Mouse (Mus musculus) liver, embryonic 15.5 days (tissue): ENCODE data around the gene Cyp2d10. TPM values are rescaled to one million over a fixed set of nuclear protein-coding genes. Genes with fewer than 3 reads are reported as not detected.
A peak's percentile ranks its signal among the peaks of the same experiment; 100 is the strongest.
"Not testable (repeated sequence)": the region's sequence is repeated elsewhere in the genome, so short reads cannot be mapped to it uniquely, and the experiment has no call there.

Experiments used
- ATAC-seq: fragments of 200-750 bp; cut with Nextera tagmentation; 2 replicates; pipeline ENCODE4 v1.8.0; 2017; ENCODE audit warnings: moderate number of reproducible peaks, mild to moderate bottlenecking, moderate library complexity; ENCODE audit not compliant: insufficient read depth
- H3K27ac ChIP-seq: fragments of 300-500 bp; sonication (generic); replicated peaks from 2 replicates; pipeline ENCODE4 v1.5.1; 2015; ENCODE audit warnings: mild to moderate bottlenecking, inconsistent platforms
- H3K27me3 ChIP-seq: fragments of 300-500 bp; sonication (generic); 2 replicates; pipeline ENCODE4 v1.6.1; 2015; ENCODE audit warnings: mild to moderate bottlenecking, inconsistent platforms
- H3K36me3 ChIP-seq: fragments of 300-500 bp; sonication (generic); replicated peaks from 2 replicates; pipeline ENCODE4 v1.6.1; 2015; ENCODE audit warnings: moderate library complexity, mild to moderate bottlenecking, inconsistent platforms
- H3K4me1 ChIP-seq: fragments of 300-500 bp; sonication (generic); replicated peaks from 2 replicates; pipeline ENCODE4 v1.6.1; 2015; ENCODE audit warnings: inconsistent platforms
- H3K4me2 ChIP-seq: fragments of 300-500 bp; sonication (generic); 2 replicates; pipeline ENCODE4 v1.6.1; 2015; ENCODE audit warnings: moderate library complexity, mild to moderate bottlenecking, inconsistent platforms
- H3K4me3 ChIP-seq: fragments of 300-500 bp; sonication (generic); replicated peaks from 2 replicates; pipeline ENCODE4 v1.5.1; 2015; ENCODE audit warnings: mild to moderate bottlenecking, inconsistent platforms
- H3K9ac ChIP-seq: fragments of 300-500 bp; sonication (generic); 2 replicates; pipeline ENCODE4 v1.6.1; 2015; ENCODE audit warnings: moderate library complexity, mild to moderate bottlenecking, inconsistent platforms
- H3K9me3 ChIP-seq: fragments of 300-500 bp; sonication (generic); replicated peaks from 2 replicates; pipeline ENCODE4 v1.6.1; 2016; ENCODE audit warnings: inconsistent platforms
- WGBS: fragments of 180-500 bp; shearing (Covaris S2); methylation state at CpG from one replicate; pipeline ENCODE4 v1.1.7; 2015; ENCODE audit warnings: mixed read lengths; ENCODE audit not compliant: insufficient replicate concordance; 5-methylcytosine and 5-hydroxymethylcytosine counted together
- polyA plus RNA-seq: library from polyadenylated mRNA; unstranded; fragments of >200 nt; fragmentation: Nextera tagmentation; extraction: Ambion mirVana; gene quantifications from 2 replicates; pipeline ENCODE4 v1.2.1, GENCODE M21; 2015

Gene Cyp2d10
- polyA plus RNA-seq, 1 experiment from 2014 or later, result 52.7 TPM

DNA sequence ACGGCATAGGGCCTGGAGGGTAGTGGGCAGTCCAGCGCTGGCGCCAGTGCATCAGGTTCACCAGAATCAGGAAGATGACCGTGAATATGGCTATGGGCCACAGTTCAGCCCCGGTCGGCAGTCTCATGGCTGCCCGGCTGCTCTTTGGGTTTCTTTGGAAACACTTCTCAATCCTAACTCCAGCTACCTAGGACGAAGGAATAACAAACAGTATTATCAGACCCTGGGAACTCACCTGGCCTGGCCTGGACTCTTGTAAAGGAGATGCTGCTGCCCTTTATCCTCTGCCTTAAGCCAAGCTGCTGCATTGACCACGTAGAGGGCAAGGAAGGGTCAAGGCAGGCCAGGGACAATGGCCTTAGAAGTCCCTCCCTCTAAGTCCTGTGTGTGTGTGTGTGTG is 31.1 kb downstream of the Cyp2d10 start:
- WGBS, result 71% methylated on average over 9 of the region's 9 CpGs
- H3K27ac ChIP-seq, result no peak overlapping the region
- H3K9me3 ChIP-seq, result no peaks in the 10 kb centered on the region
- no peak for ATAC-seq
- no peak overlapping the region for H3K4me2 ChIP-seq
- H3K9ac ChIP-seq, result no peak overlapping the region
- peaks cover 16% of the 10 kb centered on the region for H3K4me1 ChIP-seq
- H3K4me3 ChIP-seq, result no peak overlapping the region
- no peaks in the 10 kb centered on the region for H3K36me3 ChIP-seq
- peaks cover 9% of the 10 kb centered on the region for H3K27me3 ChIP-seq

DNA sequence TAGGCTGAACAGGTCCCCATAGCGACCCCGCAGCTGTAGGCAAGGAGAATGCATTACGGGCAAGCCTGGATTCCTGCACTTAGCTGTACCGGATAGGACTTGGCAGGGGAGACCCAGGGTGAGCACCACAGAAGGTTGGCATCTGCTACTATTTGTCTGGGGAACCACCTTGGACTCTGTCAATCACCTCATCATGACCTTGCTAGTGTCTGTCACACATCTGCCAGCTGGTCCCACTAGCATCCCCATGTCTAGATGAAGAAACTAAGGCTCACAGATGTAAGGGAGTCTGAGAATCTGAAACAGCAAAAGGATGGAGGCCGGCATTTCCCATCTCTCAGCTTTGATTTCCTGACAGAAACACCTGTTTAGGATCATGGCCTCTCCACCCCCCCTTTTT is 32.6 kb downstream of the Cyp2d10 start:
- ATAC-seq, result no peak
- Histone ChIP-seq H3K9ac (no peak overlapping the region), H3K4me1 (peaks cover 8% of the 10 kb centered on the region), H3K36me3 (no peaks in the 10 kb centered on the region), H3K9me3 (no peaks in the 10 kb centered on the region), H3K27ac (no peak overlapping the region), H3K4me2 (no peak overlapping the region), H3K27me3 (peaks cover 2% of the 10 kb centered on the region; the same call in 1 of the 2 replicates), H3K4me3 (no peak overlapping the region)
- 81% methylated on average over 5 of the region's 5 CpGs for WGBS

DNA sequence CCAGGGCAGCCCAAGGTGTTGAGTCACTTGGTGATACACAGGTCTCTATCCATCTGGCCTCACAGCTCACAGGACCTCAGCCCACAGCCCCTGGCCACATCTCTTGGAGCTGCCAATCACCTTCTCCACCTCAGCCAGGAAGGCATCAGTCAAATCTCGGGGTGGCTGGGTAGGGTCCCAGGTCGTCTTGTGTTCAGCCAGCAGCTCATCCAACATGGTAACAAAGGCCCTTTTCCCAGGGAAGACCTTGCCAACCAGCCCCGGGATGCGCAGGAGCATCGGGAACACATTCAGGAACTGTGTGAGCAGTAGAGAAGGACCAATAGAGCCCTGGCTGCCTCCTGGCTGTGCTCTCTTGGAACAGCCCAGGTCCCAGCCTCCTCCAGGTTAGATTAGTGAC is 34.0 kb downstream of the Cyp2d10 start:
- no peak overlapping the region for H3K9ac ChIP-seq
- no peak overlapping the region for H3K27ac ChIP-seq
- peaks cover 7% of the 10 kb centered on the region for H3K4me1 ChIP-seq
- H3K4me3 ChIP-seq, result no peak overlapping the region
- 65% methylated on average over 5 of the region's 5 CpGs for WGBS
- H3K9me3 ChIP-seq, result no peaks in the 10 kb centered on the region
- no peaks in the 10 kb centered on the region for H3K36me3 ChIP-seq
- no peak overlapping the region for H3K4me2 ChIP-seq
- no peak for ATAC-seq
- no peaks in the 10 kb centered on the region for H3K27me3 ChIP-seq

DNA sequence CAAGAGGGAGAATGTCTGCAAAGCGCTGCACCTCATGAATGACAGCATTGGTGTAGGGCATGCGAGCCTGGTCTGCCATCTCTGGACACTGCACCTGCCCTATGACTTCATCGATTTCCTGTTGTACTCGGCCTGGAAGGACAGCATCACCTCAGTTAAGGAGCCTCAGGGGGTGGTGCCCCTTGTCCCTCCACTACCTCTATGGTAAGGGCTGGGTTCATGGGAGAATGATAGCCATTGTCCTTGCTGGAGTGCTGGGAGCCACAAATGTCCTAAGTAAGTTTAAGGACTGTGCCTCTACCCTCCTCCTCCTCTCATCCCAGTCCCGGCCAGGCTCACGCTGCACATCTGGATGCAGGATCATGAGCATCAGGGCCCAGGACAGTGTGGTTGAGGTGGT is 34.5 kb downstream of the Cyp2d10 start:
- no peak overlapping the region for H3K9ac ChIP-seq
- H3K9me3 ChIP-seq, result no peaks in the 10 kb centered on the region
- no peak overlapping the region for H3K4me3 ChIP-seq
- no peaks in the 10 kb centered on the region for H3K27me3 ChIP-seq
- 66% methylated on average over 6 of the region's 6 CpGs for WGBS
- H3K36me3 ChIP-seq, result no peaks in the 10 kb centered on the region
- H3K4me1 ChIP-seq, result peaks cover 7% of the 10 kb centered on the region
- H3K4me2 ChIP-seq, result no peak overlapping the region
- no peak for ATAC-seq
- no peak overlapping the region for H3K27ac ChIP-seq

DNA sequence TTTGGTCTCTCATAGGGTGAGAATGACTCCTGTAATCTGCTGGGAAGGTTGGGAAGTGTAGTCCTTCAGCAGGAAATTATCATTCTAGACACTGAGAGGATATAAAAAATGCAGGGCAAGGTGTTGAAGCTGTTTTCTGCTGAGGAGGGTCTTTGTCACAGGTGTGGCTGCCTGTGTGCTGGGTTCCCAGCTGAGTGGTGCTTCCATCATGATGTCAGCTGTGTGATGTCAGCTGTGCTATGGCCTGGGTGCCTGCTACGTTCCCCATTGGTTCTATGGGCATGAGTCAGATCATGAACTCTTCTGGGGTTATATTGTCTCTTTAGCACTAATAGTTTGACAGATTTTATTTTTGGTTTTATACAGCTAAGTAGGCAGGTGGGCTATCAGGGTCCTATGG is 38.1 kb downstream of the Cyp2d10 start:
- ATAC-seq, result no peak
- Histone ChIP-seq H3K4me3 (no peak overlapping the region), H3K4me1 (no peaks in the 10 kb centered on the region), H3K27ac (no peak overlapping the region), H3K9ac (no peak overlapping the region), H3K27me3 (no peaks in the 10 kb centered on the region), H3K9me3 (no peaks in the 10 kb centered on the region), H3K4me2 (no peak overlapping the region), H3K36me3 (no peaks in the 10 kb centered on the region)
- WGBS, result 74% methylated on average over 1 of the region's 1 CpGs

DNA sequence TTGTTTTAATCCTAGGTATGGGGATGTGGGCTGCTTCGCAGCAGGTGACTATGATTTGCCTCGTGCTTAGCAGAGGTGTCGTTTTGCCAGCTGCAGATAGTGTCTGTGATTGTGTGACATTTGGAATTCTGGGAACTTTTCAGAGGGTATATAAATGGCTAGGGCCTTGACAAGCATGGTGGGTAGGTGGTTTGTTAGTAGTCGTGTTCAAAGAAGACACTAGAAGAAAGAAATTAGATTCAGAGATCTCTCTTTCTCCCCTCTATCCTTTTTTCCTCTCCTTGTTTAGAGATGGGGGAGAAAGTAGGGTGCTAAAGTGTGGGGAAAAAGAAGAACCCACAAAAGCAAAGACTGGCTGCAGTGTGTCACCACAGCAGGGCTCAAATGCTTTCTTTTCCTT is 38.8 kb downstream of the Cyp2d10 start:
- no peak overlapping the region for H3K27ac ChIP-seq
- WGBS, result 57% methylated on average over 4 of the region's 4 CpGs

DNA sequence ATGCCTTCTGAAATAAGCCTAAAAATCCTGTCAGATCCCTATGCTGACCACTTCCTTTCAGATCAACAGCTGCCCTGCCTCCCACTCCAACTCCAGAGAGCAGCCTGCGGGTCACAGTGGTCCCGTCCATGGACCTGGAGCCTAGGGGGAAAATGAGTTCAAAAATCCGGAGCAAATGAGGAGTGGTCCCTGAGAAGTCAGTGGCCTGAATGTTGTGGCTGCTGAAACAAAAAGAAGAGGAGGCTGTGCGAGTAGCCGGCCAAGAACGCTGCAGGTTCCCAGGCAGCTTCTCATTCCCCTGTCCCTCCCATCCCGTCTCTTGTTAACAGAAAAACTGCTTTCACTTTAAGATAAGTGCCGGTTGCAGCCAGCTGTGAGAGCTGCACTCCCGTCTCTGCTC is 42.4 kb downstream of the Cyp2d10 start:
- peaks cover 16% of the 10 kb centered on the region for H3K4me1 ChIP-seq
- not testable (repeated sequence) for H3K36me3 ChIP-seq, H3K9me3 ChIP-seq, H3K27ac ChIP-seq, H3K27me3 ChIP-seq, H3K9ac ChIP-seq, ATAC-seq
- peak overlapping the region; percentile 50 for H3K4me2 ChIP-seq
- H3K4me3 ChIP-seq, result peak overlapping the region; percentile 28; the same call in 1 of the 2 replicates
- 8% methylated on average over 6 of the region's 9 CpGs for WGBS

More for the DNA sequence above, 38.8 kb downstream of the Cyp2d10 start:
- no peak overlapping the region for H3K4me3 ChIP-seq
- no peaks in the 10 kb centered on the region for H3K27me3 ChIP-seq
- no peaks in the 10 kb centered on the region for H3K4me1 ChIP-seq
- H3K9me3 ChIP-seq, result no peaks in the 10 kb centered on the region
- H3K4me2 ChIP-seq, result no peak overlapping the region
- no peak for ATAC-seq
- no peak overlapping the region for H3K9ac ChIP-seq
- H3K36me3 ChIP-seq, result no peaks in the 10 kb centered on the region

DNA sequence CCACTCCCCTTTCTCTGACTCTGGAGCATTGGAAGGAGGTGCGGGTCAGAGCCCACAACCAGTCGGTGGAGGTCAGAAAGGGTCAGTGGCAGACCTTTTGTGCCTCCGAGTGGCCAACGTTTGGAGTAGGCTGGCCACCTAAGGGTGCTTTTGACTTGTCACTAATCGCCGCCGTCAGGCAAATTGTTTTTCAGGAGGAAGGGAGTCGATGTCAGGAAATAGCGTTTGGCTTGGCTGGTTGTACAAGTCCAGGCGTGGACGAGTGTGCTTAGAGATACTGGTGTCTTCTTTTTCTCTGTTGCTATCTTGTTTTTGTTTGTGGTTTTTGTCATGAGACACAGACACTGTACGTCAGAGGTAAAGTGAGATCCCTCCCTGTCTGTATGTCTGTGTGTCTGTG is 43.2 kb downstream of the Cyp2d10 start:
- H3K4me2 ChIP-seq, H3K4me3 ChIP-seq, ATAC-seq, H3K9ac ChIP-seq, H3K27me3 ChIP-seq, H3K36me3 ChIP-seq, H3K27ac ChIP-seq, H3K9me3 ChIP-seq: not testable (repeated sequence)
- WGBS, result 10% methylated on average over 9 of the region's 12 CpGs
- H3K4me1 ChIP-seq, result peaks cover 20% of the 10 kb centered on the region

DNA sequence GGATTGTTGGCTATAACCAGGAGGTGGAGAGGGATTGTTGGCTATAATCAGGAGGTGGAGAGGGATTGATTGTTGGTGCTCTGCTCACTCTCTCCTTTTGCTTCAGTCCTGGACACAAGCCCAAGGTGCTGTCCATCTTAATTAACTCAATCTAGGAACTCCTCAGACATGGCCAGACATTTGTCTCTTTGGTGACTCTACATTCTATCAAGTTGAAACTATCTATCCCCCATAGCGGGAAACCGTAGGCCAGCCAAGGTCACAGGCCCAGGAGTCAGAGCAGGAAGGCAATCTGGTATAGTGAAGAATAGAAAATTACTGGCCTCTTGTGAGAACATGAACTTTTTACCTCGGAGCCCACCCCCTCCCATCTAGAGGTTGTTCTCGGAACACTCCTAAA is 44.8 kb downstream of the Cyp2d10 start:
- no peak for ATAC-seq
- H3K27ac ChIP-seq, result no peak overlapping the region

DNA sequence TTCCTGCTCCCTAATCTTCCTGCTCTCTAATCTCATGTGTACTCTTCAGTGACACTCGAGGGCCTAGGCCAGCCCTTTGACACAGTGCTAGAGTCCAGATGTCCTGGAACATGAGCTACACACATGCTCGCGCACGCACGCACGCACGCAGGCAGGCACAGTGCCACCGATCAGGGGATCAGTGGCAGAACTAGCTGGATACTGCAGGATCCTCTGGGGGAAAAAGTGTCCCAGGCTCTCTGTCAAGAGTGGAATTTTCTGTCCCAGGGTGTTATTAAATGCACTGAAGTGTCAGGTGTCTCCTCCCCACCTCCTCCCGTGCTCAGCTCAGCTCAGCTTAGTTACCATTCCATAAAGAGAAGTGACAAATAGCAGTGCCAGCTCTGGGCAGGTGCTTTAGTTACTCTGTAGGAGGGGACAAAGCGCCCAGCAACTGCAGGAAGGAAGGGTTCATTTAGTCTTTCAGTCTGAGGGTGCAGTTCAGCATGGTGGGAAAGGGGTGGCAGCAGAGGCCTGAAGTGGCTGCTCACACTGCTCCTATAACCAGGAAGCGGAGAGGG is 45.5 kb downstream of the Cyp2d10 start:
- H3K4me1 ChIP-seq, result peaks cover 25% of the 10 kb centered on the region
- 70% methylated on average over 11 of the region's 11 CpGs for WGBS
- peak overlapping the region; percentile 70 for H3K27ac ChIP-seq
- ATAC-seq, result peak; percentile 77
- H3K4me2 ChIP-seq, result no peak overlapping the region
- H3K9me3 ChIP-seq, result no peaks in the 10 kb centered on the region
- H3K27me3 ChIP-seq, result no peaks in the 10 kb centered on the region
- no peaks in the 10 kb centered on the region for H3K36me3 ChIP-seq
- no peak overlapping the region for H3K4me3 ChIP-seq
- H3K9ac ChIP-seq, result no peak overlapping the region

More for the DNA sequence above, 44.8 kb downstream of the Cyp2d10 start:
- H3K36me3 ChIP-seq, result no peaks in the 10 kb centered on the region
- WGBS, result 78% methylated on average over 4 of the region's 4 CpGs
- H3K9ac ChIP-seq, result no peak overlapping the region
- H3K27me3 ChIP-seq, result no peaks in the 10 kb centered on the region
- no peak overlapping the region for H3K4me3 ChIP-seq
- H3K4me2 ChIP-seq, result no peak overlapping the region
- H3K9me3 ChIP-seq, result no peaks in the 10 kb centered on the region
- H3K4me1 ChIP-seq, result peaks cover 25% of the 10 kb centered on the region

DNA sequence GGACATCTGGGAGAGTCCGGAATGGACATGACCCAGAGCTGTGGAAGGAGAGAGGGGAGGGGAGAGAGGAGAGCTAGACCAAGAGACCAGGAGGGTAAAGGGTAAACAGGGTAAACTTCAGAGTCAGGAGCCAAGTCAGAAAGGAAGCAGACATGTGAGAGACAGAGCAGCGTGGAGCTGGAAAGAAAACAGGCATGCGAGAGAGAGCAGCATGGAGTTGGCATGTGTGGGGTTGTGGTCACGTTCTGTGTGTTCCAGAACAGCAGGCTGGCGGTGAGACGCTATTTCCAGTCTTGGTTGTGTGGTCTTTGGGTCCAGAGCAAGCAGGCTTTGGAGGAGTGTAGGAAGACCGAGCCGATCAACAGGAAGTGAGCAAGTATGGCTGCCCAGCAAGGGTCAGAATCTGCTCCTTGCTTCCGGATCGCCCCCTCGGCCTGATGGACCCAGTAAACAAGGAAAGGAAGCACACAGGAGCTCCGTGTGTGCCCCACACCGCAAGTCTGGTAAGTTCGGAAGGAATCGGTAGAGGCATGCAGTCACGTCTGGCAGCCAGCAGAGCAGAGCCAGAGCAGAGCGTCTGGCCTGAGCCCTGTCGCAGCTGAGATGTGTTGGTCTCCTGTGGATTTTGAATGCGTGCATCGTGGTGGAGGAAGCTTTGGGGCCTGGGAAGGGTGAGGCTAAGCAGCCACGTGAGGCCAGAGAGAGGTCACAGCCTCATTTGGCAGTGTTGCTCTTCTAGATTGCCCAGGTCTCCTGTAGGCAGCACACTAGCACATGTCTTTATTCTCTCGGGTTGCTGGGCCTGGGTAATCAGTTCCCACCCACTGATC is 48.3 kb downstream of the Cyp2d10 start:
- no peak for ATAC-seq
- WGBS, result 59% methylated on average over 22 of the region's 22 CpGs
- no peak overlapping the region for H3K9ac ChIP-seq
- peak overlapping the region; percentile 29; the same call in 1 of the 2 replicates for H3K27ac ChIP-seq
- H3K4me3 ChIP-seq, result no peak overlapping the region
- no peak overlapping the region; the same call in 1 of the 2 replicates for H3K4me2 ChIP-seq
- peaks cover 42% of the 10 kb centered on the region for H3K4me1 ChIP-seq
- H3K9me3 ChIP-seq, result no peaks in the 10 kb centered on the region
- no peaks in the 10 kb centered on the region for H3K27me3 ChIP-seq
- no peaks in the 10 kb centered on the region for H3K36me3 ChIP-seq
